Mouse (Mus musculus) gonadal fat pad, adult 2 months (tissue): Measurements from ENCODE around the gene Txndc16. TPM values are rescaled to one million over a fixed set of nuclear protein-coding genes. Genes with fewer than 3 reads are reported as not detected.

Experiments
- DNase-seq: peaks from one replicate; pipeline ENCODE4 v3.0.0-alpha.2; 2012; ENCODE audit warnings: low read depth
- polyA plus RNA-seq: library from polyadenylated mRNA; depleted of rRNA; stranded (reverse); fragments of >200 nt; gene quantifications from 2 replicates; pipeline ENCODE4 v1.2.3, GENCODE M21; 2012; rRNA removed

Txndc16 gene
- polyA plus RNA-seq, result 18.7 and 20.8 TPM in 2 replicates

- no peak for DNase-seq
These were observed at the start of gene Txndc16 for GRCm38 (mm10) chr14:45220090-45220956. TSS of gene Txndc16 (minus strand) at chr14:45220328.

GRCm38 (mm10) chr14:45263831-45264592 lies 43.9 kb upstream of the Txndc16 start:
- no peak for DNase-seq

GRCm38 (mm10) chr14:45251548-45252076 lies 31.5 kb upstream of the Txndc16 start:
- DNase-seq, result no peak

GRCm38 (mm10) chr14:45241613-45242012 lies 21.5 kb upstream of the Txndc16 start:
- no peak for DNase-seq

GRCm38 (mm10) chr14:45239042-45239441 lies 18.9 kb upstream of the Txndc16 start:
- DNase-seq, result no peak

- no peak for DNase-seq
These were observed 966 bp upstream of the Txndc16 start for GRCm38 (mm10) chr14:45220957-45221630.

- peak; percentile 69 for DNase-seq
These were observed 643 bp downstream of the Txndc16 start, which contains the start of gene Gpr137c for GRCm38 (mm10) chr14:45219281-45220089. TSS of gene Gpr137c (plus strand) at chr14:45219717.

- DNase-seq, result no peak
These were observed 2.4 kb downstream of the Txndc16 start for GRCm38 (mm10) chr14:45217693-45218092.

- no peak for DNase-seq
These were observed 3.3 kb downstream of the Txndc16 start for GRCm38 (mm10) chr14:45216711-45217340.

GRCm38 (mm10) chr14:45211431-45211830 lies 8.7 kb downstream of the Txndc16 start:
- peak; percentile 70 for DNase-seq

GRCm38 (mm10) chr14:45210683-45211082 lies 9.4 kb downstream of the Txndc16 start:
- no peak for DNase-seq

GRCm38 (mm10) chr14:45200607-45201006 lies 19.5 kb downstream of the Txndc16 start:
- DNase-seq, result no peak

GRCm38 (mm10) chr14:45190999-45191398 lies 29.1 kb downstream of the Txndc16 start:
- no peak for DNase-seq

GRCm38 (mm10) chr14:45181611-45182010 lies 38.5 kb downstream of the Txndc16 start:
- no peak for DNase-seq

GRCm38 (mm10) chr14:45179606-45180005 lies 40.5 kb downstream of the Txndc16 start:
- DNase-seq, result no peak

GRCm38 (mm10) chr14:45179186-45179585 lies 40.9 kb downstream of the Txndc16 start:
- DNase-seq, result no peak

- no peak for DNase-seq
These were observed 45.0 kb downstream of the Txndc16 start for GRCm38 (mm10) chr14:45175012-45175740.

GRCm38 (mm10) chr14:45172260-45172659 lies 47.9 kb downstream of the Txndc16 start:
- DNase-seq, result no peak

GRCm38 (mm10) chr14:45167366-45167765 lies 52.8 kb downstream of the Txndc16 start:
- DNase-seq, result no peak
